Mouse (Mus musculus): Measurements from ENCODE around the gene Ccdc185.

- TF ChIP-seq POLR2A (IDR thresholded peaks at IDR 0.05; ENCODE audit: borderline replicate concordance, extremely low read depth, low read depth, low read length) (no peak), CTCF (IDR thresholded peaks at IDR 0.05; ENCODE audit: insufficient read depth, low read length) (no peak)
These were observed 38.0 kb upstream of the Ccdc185 start for GRCm38 (mm10) chr1:182787030-182787429.
